Mouse (Mus musculus) CH12.LX (cell line): ENCODE data around the gene Tnnc1. TPM values are rescaled to one million over a fixed set of nuclear protein-coding genes. Genes with fewer than 3 reads are reported as not detected.

Experiments
- DNase-seq: peaks from one replicate; pipeline ENCODE4 v3.0.0-alpha.2; 2013; ENCODE audit errors: extremely low read depth
- H3K27ac ChIP-seq: 2 replicates; pipeline ENCODE4 v1.5.1; 2012; ENCODE audit warnings: low read depth, mild to moderate bottlenecking, control low read depth, moderate library complexity; ENCODE audit not compliant: insufficient read depth
- H3K27me3 ChIP-seq: replicated peaks from 2 replicates; pipeline ENCODE3; 2012; ENCODE audit warnings: inconsistent platforms
- H3K36me3 ChIP-seq, 2 experiments: replicated peaks in 1 of 2; 2 replicates each; pipeline versions ENCODE3 to v1.6.1; 2012; ENCODE audit warnings: inconsistent platforms in 1 of 2, low read length in 1 of 2, mild to moderate bottlenecking in 1 of 2, mixed read lengths in 1 of 2, moderate library complexity in 1 of 2; ENCODE audit not compliant: control insufficient read depth in 1 of 2, insufficient read depth in 1 of 2
- H3K4me1 ChIP-seq, 2 experiments: 2 replicates each; pipeline ENCODE4 v1.6.1; 2012; ENCODE audit warnings: inconsistent platforms in 1 of 2, moderate library complexity in 1 of 2; ENCODE audit not compliant: insufficient read depth in 2 of 2, control insufficient read depth in 1 of 2
- H3K4me2 ChIP-seq: 2 replicates; pipeline ENCODE4 v1.6.1; 2012; ENCODE audit warnings: low read depth, mild to moderate bottlenecking, control low read depth; ENCODE audit not compliant: poor library complexity, insufficient read depth, severe bottlenecking
- H3K4me3 ChIP-seq, 3 experiments: fragments of 150-350 bp in 1 of 3; sonication (generic) in 1 of 3; replicated peaks in 1 of 3; 2 replicates each; pipeline versions ENCODE3 to v1.5.1; 2011 to 2012; ENCODE audit warnings: low read depth in 2 of 3, low read length in 2 of 3, mild to moderate bottlenecking in 2 of 3, moderate library complexity in 2 of 3, control low read depth in 1 of 3, improper control_type of control experiment in 1 of 3, inconsistent platforms in 1 of 3, mixed read lengths in 1 of 3; ENCODE audit not compliant: poor library complexity in 1 of 3
- H3K79me2 ChIP-seq: replicated peaks from 2 replicates; pipeline ENCODE4 v1.6.1; 2012; ENCODE audit warnings: mild to moderate bottlenecking, moderate library complexity; ENCODE audit not compliant: control insufficient read depth, poor library complexity, insufficient read depth, severe bottlenecking; ENCODE audit errors: extremely low read depth
- H3K9ac ChIP-seq: 2 replicates; pipeline ENCODE4 v1.6.1; 2012; ENCODE audit warnings: low read depth, mild to moderate bottlenecking, control low read depth, moderate library complexity; ENCODE audit not compliant: insufficient read depth
- H3K9me3 ChIP-seq: replicated peaks from 2 replicates; pipeline ENCODE3; 2012; ENCODE audit warnings: low read length, inconsistent platforms, mixed read lengths
- BHLHE40 ChIP-seq: IDR thresholded peaks from 2 replicates; pipeline ENCODE4 v1.6.1; 2011; ENCODE audit warnings: mild to moderate bottlenecking, low read depth, low read length, improper control_type of control experiment
- CHD2 ChIP-seq: IDR thresholded peaks from 2 replicates; pipeline ENCODE4 v1.6.1; 2011; ENCODE audit warnings: low read length, improper control_type of control experiment
- CTCF ChIP-seq, 2 experiments: IDR thresholded peaks in 1 of 2; conservative IDR thresholded peaks in 1 of 2; 2 replicates each; pipeline ENCODE4 v1.5.1; 2011 to 2012; ENCODE audit warnings: low read depth in 2 of 2, low read length in 2 of 2, improper control_type of control experiment in 1 of 2, inconsistent platforms in 1 of 2, mild to moderate bottlenecking in 1 of 2, moderate library complexity in 1 of 2
- E2F4 ChIP-seq: IDR thresholded peaks from 2 replicates; pipeline ENCODE4 v1.6.1; 2011; ENCODE audit warnings: low read depth, low read length, improper control_type of control experiment; ENCODE audit not compliant: insufficient replicate concordance
- EP300 ChIP-seq: IDR thresholded peaks from 2 replicates; pipeline ENCODE4 v1.6.1; 2011; ENCODE audit warnings: low read length, improper control_type of control experiment
- GABPA ChIP-seq: IDR thresholded peaks from 2 replicates; pipeline ENCODE4 v1.6.1; 2012; ENCODE audit warnings: low read depth, low read length, improper control_type of control experiment, inconsistent platforms; ENCODE audit not compliant: insufficient replicate concordance
- IRF4 ChIP-seq: IDR thresholded peaks from 2 replicates; pipeline ENCODE4 v1.6.1; 2014; ENCODE audit warnings: low read depth, mild to moderate bottlenecking, inconsistent platforms, low read length, improper control_type of control experiment
- JUN ChIP-seq: IDR thresholded peaks from 2 replicates; pipeline ENCODE4 v1.6.1; 2011; ENCODE audit warnings: low read depth, mild to moderate bottlenecking, low read length, improper control_type of control experiment, moderate library complexity; ENCODE audit not compliant: insufficient read depth
- MAFK ChIP-seq: IDR thresholded peaks from 2 replicates; pipeline ENCODE4 v1.6.1; 2011; ENCODE audit warnings: low read length, improper control_type of control experiment; ENCODE audit not compliant: insufficient replicate concordance
- MAX ChIP-seq: IDR thresholded peaks from 2 replicates; pipeline ENCODE4 v1.6.1; 2011; ENCODE audit warnings: low read length, improper control_type of control experiment
- MAZ ChIP-seq: IDR thresholded peaks from 2 replicates; pipeline ENCODE4 v1.6.1; 2012; ENCODE audit warnings: low read depth, mild to moderate bottlenecking, inconsistent platforms, low read length, improper control_type of control experiment, moderate library complexity
- MEF2A ChIP-seq: IDR thresholded peaks from 2 replicates; pipeline ENCODE4 v1.6.1; 2014; ENCODE audit warnings: low read depth, mild to moderate bottlenecking, inconsistent platforms, low read length, improper control_type of control experiment, borderline replicate concordance
- MXI1 ChIP-seq: IDR thresholded peaks from 2 replicates; pipeline ENCODE4 v1.6.1; 2011; ENCODE audit warnings: mild to moderate bottlenecking, low read depth, low read length, improper control_type of control experiment
- MYC ChIP-seq: IDR thresholded peaks from 2 replicates; pipeline ENCODE4 v1.6.1; 2011; ENCODE audit warnings: low read depth, mild to moderate bottlenecking, improper control_type of control experiment, low read length
- NELFE ChIP-seq: IDR thresholded peaks from 2 replicates; pipeline ENCODE4 v1.6.1; 2011; ENCODE audit warnings: low read depth, low read length, improper control_type of control experiment
- NRF1 ChIP-seq: IDR thresholded peaks from 2 replicates; pipeline ENCODE4 v1.6.1; 2014; ENCODE audit warnings: low read depth, mild to moderate bottlenecking, inconsistent platforms, low read length, improper control_type of control experiment, moderate library complexity
- PAX5 ChIP-seq: IDR thresholded peaks from 2 replicates; pipeline ENCODE4 v1.6.1; 2012; ENCODE audit warnings: low read length, inconsistent platforms, mixed read lengths
- POLR2A ChIP-seq: IDR thresholded peaks from 2 replicates; pipeline ENCODE4 v1.6.1; 2011; ENCODE audit warnings: low read depth, mild to moderate bottlenecking, improper control_type of control experiment, low read length
- RCOR1 ChIP-seq: conservative IDR thresholded peaks from 2 replicates; pipeline ENCODE4 v1.6.1; 2012; ENCODE audit warnings: low read depth, mild to moderate bottlenecking, inconsistent platforms, low read length, improper control_type of control experiment
- SIN3A ChIP-seq: IDR thresholded peaks from 2 replicates; pipeline ENCODE4 v1.6.1; 2012; ENCODE audit warnings: low read length, improper control_type of control experiment, inconsistent platforms
- SMC3 ChIP-seq: IDR thresholded peaks from 2 replicates; pipeline ENCODE4 v1.6.1; 2011; ENCODE audit warnings: low read depth, low read length, improper control_type of control experiment
- TBP ChIP-seq: conservative IDR thresholded peaks from 2 replicates; pipeline ENCODE4 v1.6.1; 2011; ENCODE audit warnings: low read depth, low read length, improper control_type of control experiment
- TCF12 ChIP-seq: IDR thresholded peaks from 2 replicates; pipeline ENCODE4 v1.6.1; 2014; ENCODE audit warnings: low read depth, mild to moderate bottlenecking, inconsistent platforms, low read length, improper control_type of control experiment
- UBTF ChIP-seq: IDR thresholded peaks from 2 replicates; pipeline ENCODE4 v1.6.1; 2012; ENCODE audit warnings: low read depth, mild to moderate bottlenecking, inconsistent platforms, low read length, improper control_type of control experiment, moderate library complexity
- USF1 ChIP-seq: IDR thresholded peaks from 2 replicates; pipeline ENCODE4 v1.6.1; 2014; ENCODE audit warnings: low read depth, mild to moderate bottlenecking, inconsistent platforms, low read length, improper control_type of control experiment
- USF2 ChIP-seq: conservative IDR thresholded peaks from 2 replicates; pipeline ENCODE4 v1.6.1; 2011; ENCODE audit warnings: low read depth, low read length, improper control_type of control experiment
- ZC3H11A ChIP-seq: IDR thresholded peaks from 2 replicates; pipeline ENCODE4 v1.6.1; 2012; ENCODE audit warnings: low read depth, mild to moderate bottlenecking, inconsistent platforms, low read length, improper control_type of control experiment
- ZKSCAN1 ChIP-seq: IDR thresholded peaks from 2 replicates; pipeline ENCODE4 v1.6.1; 2012; ENCODE audit warnings: low read depth, inconsistent platforms, low read length, improper control_type of control experiment, borderline replicate concordance
- ZMIZ1 ChIP-seq: IDR thresholded peaks from 2 replicates; pipeline ENCODE4 v1.6.1; 2012; ENCODE audit warnings: low read depth, mild to moderate bottlenecking, inconsistent platforms, low read length, improper control_type of control experiment
- ZNF384 ChIP-seq: IDR thresholded peaks from 2 replicates; pipeline ENCODE4 v1.6.1; 2012; ENCODE audit warnings: low read depth, low read length, improper control_type of control experiment, inconsistent platforms
- dilution Hi-C: fragments of 300-500 bp; cut with MboI; formaldehyde crosslinking; loops from 2 replicates; pipeline ENCODE4 v1.14.3; 2020; ENCODE audit warnings: low sequenced_read_pairs; ENCODE audit not compliant: extremely low pct_unique_long_range_greater_than_20kb, extremely low pct_ligation_motif_present
- in situ Hi-C: fragments of 300-500 bp; cut with MboI; formaldehyde crosslinking; loops from 3 replicates; pipeline ENCODE4 v1.14.3; 2019; ENCODE audit warnings: low sequenced_read_pairs, low pct_ligation_motif_present, low pct_unique_long_range_greater_than_20kb, mixed read lengths
- polyA plus RNA-seq: library from polyadenylated mRNA; unstranded; fragments of >175 nt; gene quantifications from 2 replicates; pipeline ENCODE4 v1.2.1, GENCODE M21; 2012; ENCODE audit warnings: low read depth; ENCODE audit not compliant: insufficient read length
- total RNA-seq, 2 experiments: library from RNA; depleted of rRNA; stranded (reverse); fragments of 300-350 nt in 1 of 2; fragments of >200 nt in 1 of 2; gene quantifications; 2 replicates each; pipeline ENCODE4 v1.2.3; 2012 to 2014

The Tnnc1 gene
- total and polyA plus RNA-seq, 3 experiments = 0.25 to 0.66 (median 0.63) TPM

DNA sequence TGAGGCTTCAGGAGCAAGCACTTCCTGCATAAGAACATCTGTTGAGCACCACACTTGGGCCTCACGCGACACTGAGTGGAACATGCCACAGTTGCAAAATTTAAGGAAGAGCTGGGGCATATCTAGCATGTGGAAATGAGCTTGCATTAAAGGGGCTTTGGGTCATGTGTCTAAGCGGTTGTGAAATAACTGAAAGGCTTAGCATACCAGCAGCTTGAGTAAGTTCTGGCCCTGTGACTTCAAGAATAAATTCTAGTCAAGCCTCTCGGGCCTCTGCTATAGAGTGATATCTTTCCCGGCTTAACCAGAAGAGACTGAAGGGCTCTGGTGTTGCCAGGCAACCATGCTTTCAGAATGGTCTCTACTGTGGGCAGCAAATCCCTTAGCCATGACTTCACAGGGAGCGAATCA is 19.3 kb upstream of the Tnnc1 start:
- Histone ChIP-seq H3K79me2 (0 out of 2 replicates have a peak, but pooled peaks cover 3% of the 10 kb centered on the region), H3K27ac (no peak overlapping the region), H3K4me1 (no peaks in the 10 kb centered on the region; a peak in 1 of 4 replicates), H3K9ac (no peak overlapping the region), H3K9me3 (no peaks in the 10 kb centered on the region), H3K4me3 (no peak overlapping the region), H3K36me3 (peaks cover 92 to 100% of the 10 kb centered on the region in 2 experiments), H3K27me3 (no peaks in the 10 kb centered on the region), H3K4me2 (no peak overlapping the region)
- dilution Hi-C loops = no loop called here
- no peak for TF ChIP-seq BHLHE40
- no peak for TF ChIP-seq CTCF (conservative IDR thresholded peaks at IDR 0.05 in 1 of 2, IDR thresholded peaks at IDR 0.05 in 1 of 2; ENCODE audit: low read depth in 2 of 2, low read length in 2 of 2)
- no peak for TF ChIP-seq MYC
- no peak for TF ChIP-seq USF2
- no peak for TF ChIP-seq ZC3H11A
- TF ChIP-seq MXI1 = no peak
- no peak for TF ChIP-seq SMC3
- TF ChIP-seq CHD2 = no peak
- TF ChIP-seq ZNF384 = no peak
- no peak for TF ChIP-seq MAFK
- TF ChIP-seq NELFE = no peak
- TF ChIP-seq POLR2A = no peak
- no peak for TF ChIP-seq JUN
- TF ChIP-seq MAZ = no peak
- no peak for TF ChIP-seq NRF1
- TF ChIP-seq MAX = no peak
- no peak for TF ChIP-seq RCOR1
- no peak for TF ChIP-seq ZMIZ1
- no peak for TF ChIP-seq MEF2A
- TF ChIP-seq PAX5 = no peak
- DNase-seq = no peak
- in situ Hi-C loops = no loop called here

DNA sequence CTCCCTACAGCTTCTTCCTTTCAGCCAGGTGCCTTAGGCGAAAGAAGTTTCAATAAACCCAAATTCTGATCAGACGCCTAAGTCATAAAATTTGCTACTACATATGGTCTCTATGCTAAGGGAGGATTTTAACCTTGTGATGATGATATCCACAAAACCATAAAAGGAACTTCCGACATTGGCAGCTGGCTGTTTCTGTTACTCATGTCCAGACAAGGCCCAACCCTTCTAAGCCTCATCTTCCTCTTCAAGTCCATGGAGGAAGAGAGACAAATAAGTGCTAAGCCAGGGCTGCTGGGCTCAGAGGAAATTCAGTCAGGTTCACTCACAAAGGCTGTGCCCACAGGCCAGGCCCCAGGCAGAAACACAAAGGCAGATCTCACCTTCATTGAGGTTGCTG is 18.8 kb upstream of the Tnnc1 start:
- in situ Hi-C loops = no loop called here
- no peak for TF ChIP-seq SIN3A
- TF ChIP-seq MAX = no peak
- TF ChIP-seq TBP = no peak
- TF ChIP-seq GABPA = no peak
- no peak for TF ChIP-seq IRF4
- TF ChIP-seq UBTF = no peak
- TF ChIP-seq EP300 = no peak
- no peak for TF ChIP-seq E2F4
- no peak for TF ChIP-seq USF1
- no peak for TF ChIP-seq USF2
- TF ChIP-seq CHD2 = no peak
- no peak for TF ChIP-seq ZKSCAN1
- no peak for TF ChIP-seq MXI1
- no peak for TF ChIP-seq MEF2A
- TF ChIP-seq NELFE = no peak
- TF ChIP-seq PAX5 = no peak
- no peak for TF ChIP-seq TCF12
- Histone ChIP-seq H3K9me3 (no peaks in the 10 kb centered on the region), H3K79me2 (0 out of 2 replicates have a peak, but pooled peaks cover 3% of the 10 kb centered on the region), H3K4me2 (no peak overlapping the region), H3K4me1 (no peaks in the 10 kb centered on the region; a peak in 1 of 4 replicates), H3K4me3 (no peak overlapping the region), H3K27me3 (no peaks in the 10 kb centered on the region), H3K27ac (no peak overlapping the region), H3K36me3 (peaks cover 86 to 99% of the 10 kb centered on the region in 2 experiments), H3K9ac (no peak overlapping the region)
- DNase-seq = no peak
- dilution Hi-C loops = no loop called here
